Mouse (Mus musculus) heart, postnatal 0 days (tissue): ENCODE results near the gene Pip5kl1.

Experiments
- CTCF ChIP-seq: IDR thresholded peaks from 2 replicates; pipeline ENCODE4 v1.5.1; 2016; ENCODE audit warnings: antibody characterized with exemption, control low read depth, low read depth
- EP300 ChIP-seq: IDR thresholded peaks from 2 replicates; pipeline ENCODE4 v1.6.1; 2016; ENCODE audit warnings: antibody characterized with exemption, low read depth

DNA sequence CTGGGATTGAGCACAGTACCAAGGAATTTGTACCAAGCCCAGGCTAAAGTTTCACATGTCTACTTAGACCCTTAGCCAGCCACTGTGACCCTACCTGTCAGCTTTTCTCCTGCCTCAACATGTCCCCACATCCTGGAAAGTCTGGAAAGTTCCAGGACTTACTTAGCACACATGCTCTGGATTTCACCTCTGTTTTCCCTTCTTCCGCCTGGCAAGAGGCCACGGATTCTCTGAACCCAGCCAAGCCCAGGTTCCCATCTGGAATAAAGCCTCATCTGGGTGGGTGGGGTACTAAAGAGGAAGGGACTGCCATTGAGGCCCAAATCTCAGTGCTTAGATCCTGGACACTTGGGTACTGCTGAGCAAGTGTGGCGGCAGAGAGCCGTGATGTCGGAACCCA, 36.7 kb upstream of the Pip5kl1 start:
- TF ChIP-seq CTCF (no peak), EP300 (no peak)
